Mouse (Mus musculus) yolk sac, embryonic 10.5 days (tissue): Measurements from ENCODE around the gene Txlnb.
"Not testable (repeated sequence)": the region's sequence is repeated elsewhere in the genome, so short reads cannot be mapped to it uniquely, and the experiment has no call there.

Source experiments
- DNase-seq: peaks from one replicate; pipeline ENCODE4 v3.0.0-alpha.2; 2017; ENCODE audit warnings: low spot score

Txlnb gene

DNA sequence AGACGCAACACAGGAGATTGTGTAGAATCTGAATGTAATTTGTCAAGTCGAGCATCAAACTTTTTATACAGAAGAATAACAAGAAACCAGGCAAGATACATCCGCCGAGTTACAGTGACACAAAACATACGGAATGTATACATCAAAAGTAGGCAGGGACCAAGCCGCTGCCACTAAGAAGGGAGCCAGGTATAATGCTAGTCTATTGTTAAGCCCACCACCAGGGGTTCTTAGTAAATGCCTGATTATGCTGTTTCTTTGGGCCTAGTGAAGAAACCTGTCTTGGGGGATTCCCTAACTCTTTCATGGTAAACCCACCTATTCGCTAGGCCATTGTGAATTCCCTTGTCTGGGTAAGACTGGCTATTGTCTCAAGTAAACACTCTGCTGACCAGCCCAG lies 24.4 kb downstream of the Txlnb start:
- not testable (repeated sequence) for DNase-seq

DNA sequence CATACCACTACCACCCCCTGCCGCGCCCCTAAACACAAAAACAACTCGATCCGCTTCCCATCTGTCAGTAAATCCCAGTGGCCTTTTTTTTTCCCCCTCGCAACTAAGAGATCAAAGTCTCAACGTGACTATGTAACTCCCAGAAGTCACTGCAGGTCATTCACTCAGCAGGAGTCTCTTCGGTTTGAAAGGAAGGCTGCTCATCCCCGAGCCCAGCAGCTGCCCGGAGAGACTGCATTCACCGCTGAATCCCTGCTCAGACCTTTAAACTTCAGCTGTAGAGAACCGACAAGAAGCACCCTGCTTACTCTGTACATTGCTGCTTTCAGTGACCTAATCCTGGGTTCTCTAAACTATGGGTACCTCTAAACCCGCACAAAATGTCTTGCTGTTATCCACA lies 31.4 kb downstream of the Txlnb start:
- peak; percentile 66 for DNase-seq

DNA sequence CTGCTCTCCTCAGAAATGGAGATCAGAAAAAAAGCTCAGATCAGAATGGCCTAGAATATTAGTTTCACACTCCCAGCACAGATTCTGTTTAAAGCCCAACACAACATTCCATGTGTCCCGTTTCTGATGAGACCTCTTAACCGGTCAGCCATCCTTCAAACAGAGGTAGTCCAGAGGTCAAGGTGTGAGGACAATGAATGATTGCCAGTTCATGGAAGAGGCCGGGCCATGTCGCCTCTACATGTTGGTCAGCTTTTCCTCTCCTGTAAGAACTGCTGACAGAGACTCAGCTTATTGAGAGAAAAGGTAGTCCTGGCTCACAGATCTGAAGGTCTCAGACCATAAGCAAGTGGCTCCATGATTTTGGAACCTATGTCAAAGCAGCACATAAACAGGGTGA lies 33.2 kb downstream of the Txlnb start:
- peak; percentile 17 for DNase-seq

DNA sequence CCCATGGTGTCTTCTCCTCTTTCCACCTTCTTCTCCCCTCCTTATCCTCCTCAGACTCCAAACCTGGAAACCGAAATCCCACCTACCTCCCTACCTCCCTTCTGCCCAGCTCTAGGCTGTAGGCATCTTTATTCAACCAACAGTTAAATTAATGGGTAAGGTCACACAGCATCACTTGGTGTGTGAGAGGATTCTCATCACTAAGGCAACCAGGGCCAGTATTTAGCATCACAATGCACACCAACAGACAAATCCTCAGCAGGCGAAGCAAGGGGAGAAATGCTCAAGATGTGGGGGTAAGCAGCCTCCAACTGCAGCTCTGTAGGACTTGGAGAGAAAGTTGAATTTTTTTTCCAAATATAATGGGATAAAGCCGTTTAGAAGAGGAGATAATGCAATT lies 35.0 kb downstream of the Txlnb start:
- DNase-seq: no peak

DNA sequence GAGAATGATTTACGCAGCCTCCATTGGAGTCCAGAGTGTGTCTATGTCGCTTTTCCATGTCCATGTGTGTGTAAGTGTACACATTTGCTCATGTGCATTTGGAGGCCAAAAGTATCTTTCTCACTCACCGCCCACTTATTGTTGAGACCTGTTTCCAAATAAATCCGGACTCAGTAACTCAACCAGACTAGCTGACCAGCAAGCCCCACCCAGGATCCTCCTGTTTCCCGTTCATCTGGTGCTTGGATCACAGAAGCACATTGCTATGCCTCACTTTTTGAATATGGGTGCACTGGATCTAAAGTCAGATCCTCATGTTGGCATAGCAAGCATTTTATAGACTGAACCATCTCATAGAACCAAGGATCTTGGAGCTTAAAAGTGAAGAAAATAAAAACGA lies 39.0 kb downstream of the Txlnb start:
- no peak for DNase-seq

DNA sequence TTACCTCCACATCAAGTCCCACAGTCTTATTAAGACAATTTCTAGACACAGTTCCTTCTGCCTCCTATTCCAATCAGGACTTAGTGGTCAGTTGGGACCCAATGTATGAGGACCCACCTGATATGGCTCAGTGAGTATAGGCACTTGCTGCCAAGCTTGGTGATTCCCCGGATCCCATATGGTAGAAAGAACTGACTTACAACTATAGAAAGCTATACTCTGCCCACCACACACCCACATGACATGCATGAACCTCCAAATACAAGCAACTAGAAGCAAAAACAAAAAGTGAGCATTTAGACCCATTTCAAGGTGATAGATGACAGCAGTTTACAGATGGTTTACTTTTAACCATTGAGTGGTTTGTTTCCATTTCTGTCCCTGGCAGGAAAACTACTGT lies 40.2 kb downstream of the Txlnb start:
- no peak for DNase-seq

DNA sequence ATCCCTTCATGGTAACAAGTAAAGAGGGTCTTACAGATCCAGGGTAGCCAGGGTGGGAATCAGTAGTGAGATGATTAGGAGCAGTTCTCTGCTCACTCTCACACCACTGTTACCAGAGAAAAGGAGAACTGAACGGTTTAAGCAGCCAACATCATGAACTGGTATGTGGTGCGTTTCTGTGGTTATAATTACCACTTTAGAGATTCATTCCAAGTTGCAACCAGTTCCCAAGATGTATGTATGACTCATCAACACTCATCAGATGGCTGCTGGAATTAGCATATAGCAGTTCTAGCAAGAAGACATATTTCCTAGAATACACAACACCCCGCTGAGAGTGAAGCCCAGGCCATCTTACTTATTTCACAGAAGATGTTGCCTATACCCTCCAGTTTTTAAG lies 46.0 kb downstream of the Txlnb start:
- DNase-seq: no peak

DNA sequence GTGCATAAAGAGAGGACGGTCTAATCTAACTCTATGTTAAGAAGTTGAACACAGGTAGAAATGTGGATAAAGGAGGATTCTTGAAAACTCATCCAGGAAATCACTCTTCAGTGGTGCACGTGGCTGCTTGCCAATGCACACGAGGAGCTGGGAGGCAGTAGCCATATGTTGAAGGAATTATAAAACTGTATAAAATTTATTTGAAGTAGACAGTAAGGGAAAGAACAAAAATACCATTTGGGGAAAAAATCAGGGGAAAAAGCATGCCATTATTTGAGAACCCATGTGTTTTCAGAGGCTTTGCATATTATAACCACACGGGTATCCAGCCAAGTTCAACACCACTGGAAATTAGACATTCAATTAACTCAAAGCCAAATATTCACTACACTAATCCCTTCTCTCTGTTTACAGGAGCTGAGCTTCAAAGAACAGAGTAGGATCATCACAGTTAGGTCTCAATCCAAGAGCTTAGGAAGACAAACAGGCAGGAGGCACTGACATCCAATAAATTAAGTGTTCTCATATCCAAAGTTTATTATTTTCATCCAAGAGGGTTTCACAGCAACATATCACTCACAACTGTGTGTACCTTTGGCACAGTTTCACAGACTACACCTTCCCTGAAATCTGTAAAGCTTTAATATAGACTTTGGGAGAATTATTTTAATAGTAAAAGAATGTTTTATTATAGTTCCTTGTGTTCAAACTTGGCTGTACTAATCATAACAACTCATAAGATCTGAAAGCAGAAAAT lies 48.9 kb downstream of the Txlnb start:
- DNase-seq: no peak

DNA sequence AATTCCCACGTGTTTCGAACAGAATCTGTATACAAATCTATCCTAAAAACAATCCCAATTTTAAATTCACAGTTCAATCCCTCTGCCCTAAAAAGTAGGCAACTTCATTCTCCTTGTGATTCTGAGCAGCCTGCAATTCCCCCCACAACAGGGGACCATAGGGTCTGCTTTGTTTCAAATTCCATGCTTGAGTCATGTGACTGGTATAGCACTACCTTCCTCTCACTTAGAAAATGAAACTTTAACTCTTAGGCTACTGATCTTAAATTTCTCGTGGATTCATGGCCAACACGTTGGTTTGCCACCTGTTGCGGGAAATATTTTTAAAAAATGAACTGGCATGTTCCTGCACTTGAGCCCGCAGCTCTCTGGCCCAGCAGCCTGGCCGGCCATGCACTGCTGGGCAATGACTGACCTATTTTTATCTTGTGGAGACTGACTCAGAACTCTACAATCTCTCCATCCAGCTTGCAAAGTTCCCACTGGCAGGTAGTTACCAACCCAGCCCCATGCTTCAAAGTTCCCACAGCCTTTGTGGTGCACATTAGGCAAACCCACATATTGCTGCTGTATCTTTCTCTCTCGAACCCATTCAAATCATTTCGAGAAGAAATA lies 61.7 kb downstream of the Txlnb start:
- no peak for DNase-seq

DNA sequence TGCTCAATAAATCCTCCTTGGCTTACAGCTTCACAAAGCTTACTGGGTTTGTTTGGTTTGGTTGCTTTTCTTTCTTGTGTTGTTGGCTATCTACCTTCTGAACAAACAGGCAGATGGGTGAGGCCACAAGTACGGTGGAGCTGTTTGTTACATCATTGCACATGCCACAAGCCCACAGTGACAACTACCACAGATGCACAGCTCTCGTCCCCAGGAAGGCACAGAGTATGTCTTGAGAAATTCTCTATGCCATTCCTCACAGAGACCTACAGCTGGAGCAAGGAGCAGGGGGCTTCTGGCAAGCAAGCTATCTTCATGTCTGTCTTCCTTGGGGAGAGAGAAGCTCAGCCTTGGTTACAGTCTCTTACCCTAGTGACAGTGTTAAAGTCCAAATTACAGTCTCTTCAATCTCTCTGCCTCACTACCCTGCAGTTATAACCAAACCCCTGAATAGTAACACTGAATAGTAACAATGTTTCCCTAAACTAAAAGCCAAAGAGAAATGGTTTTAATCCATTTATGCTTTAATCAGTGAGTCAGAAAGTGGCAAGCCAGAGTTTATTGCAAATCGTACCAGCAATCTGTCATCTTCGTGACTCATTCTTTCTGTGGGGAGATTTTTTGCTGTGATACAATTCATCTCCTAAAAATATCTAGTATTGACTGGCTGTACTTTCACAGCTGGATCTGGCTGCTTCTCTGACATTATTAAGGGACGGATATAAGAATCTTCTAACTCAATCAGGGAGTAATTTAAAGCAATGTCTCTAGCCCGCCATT lies 64.9 kb downstream of the Txlnb start:
- DNase-seq: no peak

DNA sequence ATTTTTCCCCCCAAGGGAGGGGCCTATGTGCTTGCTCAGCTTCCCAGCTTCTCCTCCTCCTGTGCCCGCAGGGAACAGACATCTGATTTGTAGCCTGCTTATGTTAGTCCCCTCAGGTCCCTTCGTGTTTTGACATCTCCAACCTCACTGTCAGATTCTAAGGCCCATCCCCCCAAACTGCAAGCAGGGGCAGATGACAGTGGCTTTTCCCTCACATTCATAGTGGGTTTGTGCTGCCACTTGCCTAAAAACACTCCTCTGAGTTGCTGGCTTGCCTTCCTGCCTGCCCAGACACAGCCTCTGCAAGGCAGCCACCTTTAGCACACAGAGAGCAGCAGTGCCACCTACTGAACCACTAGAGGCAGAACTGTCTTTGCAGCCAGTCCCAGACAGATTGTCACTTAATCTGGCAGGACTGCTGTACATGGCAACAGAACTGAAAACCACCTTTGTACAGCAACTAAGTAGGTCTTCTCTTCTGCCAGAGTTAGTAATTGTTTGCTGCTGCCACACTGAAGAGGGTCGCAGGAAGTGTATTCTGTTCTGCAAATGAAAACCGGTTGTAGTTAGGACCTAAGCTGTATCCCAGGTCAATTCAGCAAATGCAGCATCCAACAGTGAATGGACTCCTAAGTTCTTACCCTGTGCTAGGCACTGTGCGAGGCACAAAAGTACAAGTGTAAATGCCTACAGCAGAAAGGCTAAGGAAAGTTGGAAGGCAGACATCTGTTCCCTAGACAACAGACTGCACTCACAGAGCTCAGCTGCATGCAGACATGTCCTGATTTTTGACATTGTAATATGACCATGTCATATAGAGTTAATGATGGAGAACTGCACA lies 74.0 kb downstream of the Txlnb start:
- peak; percentile 63 for DNase-seq

DNA sequence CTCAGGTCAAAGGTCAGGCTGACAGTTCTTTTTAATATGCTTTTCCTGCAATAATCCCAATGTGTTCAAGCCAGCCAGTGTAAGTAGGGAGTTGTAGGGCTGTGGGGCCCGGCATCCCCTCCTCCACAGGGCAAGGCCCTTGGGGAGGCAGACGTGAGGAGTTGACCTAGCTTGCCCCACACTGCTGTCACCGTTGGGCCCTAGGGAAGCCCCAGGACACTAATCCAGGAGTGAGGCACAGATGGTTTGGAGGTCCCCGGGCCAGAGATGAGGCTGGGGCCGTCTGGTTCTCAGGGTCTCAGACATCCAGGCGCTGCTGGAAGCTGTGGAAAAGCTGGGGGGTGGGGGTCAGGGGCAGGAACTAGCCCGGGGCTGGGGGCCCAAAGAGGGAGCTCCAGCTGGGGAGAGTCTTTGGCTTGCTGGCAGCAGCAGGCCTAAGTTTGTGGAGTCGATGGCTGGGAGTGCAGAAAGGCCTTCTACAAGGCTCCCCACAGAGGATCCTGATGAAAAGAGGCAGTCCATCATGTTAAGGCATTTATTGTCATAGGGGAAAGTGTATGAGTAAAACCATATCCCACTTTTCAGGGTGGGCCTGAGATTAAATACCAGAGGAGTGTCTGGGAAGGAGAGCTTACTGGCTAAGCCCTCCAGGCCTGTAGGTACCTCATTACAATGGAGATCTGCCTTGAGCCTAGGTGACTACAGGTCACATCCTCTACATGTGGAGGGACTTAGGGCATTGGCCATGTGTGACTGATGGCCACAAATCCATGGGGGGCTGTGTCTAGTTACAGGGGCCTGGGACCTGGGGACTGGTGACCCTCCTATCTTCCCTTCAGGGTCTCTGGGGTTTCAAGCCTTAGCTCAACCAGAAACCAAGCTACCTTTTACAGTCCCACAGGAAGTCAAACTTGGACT lies 82.2 kb downstream of the Txlnb start:
- no peak for DNase-seq

DNA sequence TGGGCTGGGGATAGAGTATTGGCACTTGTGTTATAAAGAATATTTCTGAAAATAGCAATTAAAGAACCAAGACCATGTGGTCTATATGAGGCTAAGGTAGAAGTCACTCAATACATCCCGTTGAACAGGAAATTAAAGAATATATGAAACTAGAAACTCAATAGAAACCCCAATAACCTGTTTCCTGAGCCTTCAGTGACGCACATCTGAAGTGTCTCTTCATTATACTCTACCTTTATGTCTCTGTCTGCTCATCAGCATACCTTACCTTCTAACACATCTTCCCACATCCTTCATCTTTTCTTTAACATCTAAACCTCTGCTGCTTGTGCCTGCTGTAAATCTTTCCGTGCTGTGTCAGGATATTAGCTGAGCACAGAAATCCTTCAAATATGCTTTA lies 84.0 kb downstream of the Txlnb start:
- no peak for DNase-seq

DNA sequence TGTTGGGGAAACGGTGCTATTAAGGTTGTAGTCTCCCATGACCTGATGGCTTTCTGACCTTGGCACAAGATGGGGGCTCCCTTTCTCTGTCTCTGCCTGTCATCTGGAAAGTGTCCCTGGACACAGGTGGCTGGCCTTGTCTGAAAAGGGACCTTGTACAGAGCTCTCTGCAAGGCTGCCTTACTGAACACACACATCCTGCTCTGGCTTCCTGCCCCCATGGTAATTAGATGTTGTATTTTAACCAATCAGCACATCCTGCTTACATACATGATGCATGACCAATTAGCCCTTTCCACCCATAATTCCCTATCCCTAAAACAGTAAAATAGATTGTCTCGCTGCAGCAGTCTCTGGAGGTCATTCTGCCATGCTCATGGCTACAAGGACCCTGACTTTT lies 84.7 kb downstream of the Txlnb start:
- no peak for DNase-seq
